ENCODE assay signal across 20 mouse cellular contexts in genomic region chr14:34033841-34034610, GRCm38 (mm10). TPM values are rescaled to one million over a fixed set of nuclear protein-coding genes. Genes with fewer than 3 reads are reported as not detected.
"Had no signal": no experiment of that assay in that cellular context is flagged by ENCODE, and none has a peak within 500 bp of the region (broad histone marks: within the 10 kb centered on the region; RNA-seq: fewer than 3 reads in every experiment).

No protein-coding gene starts in this region.

- H3K9me3 ChIP-seq: limb, embryonic 12.5 days; liver, embryonic 13.5 days; lung, embryonic 15.5 days; midbrain, embryonic 15.5 days; neural tube, embryonic 12.5 days had no signal

- DNase-seq: kidney, postnatal 10 days; kidney, postnatal 4 days; liver; liver, embryonic 13.5 days; liver, postnatal 0 days; lung, postnatal 14 days; thymus, postnatal 4 days had no signal

- ATAC-seq: liver, postnatal 0 days; midbrain, embryonic 15.5 days had no signal

- H3K27ac ChIP-seq: layer of hippocampus, adult 2 months; limb, embryonic 12.5 days; liver, embryonic 13.5 days; lung, embryonic 15.5 days; macrophage; midbrain, embryonic 15.5 days; neural tube, embryonic 12.5 days; stomach, postnatal 0 days had no signal

- H3K4me1 ChIP-seq: limb, embryonic 12.5 days; liver, embryonic 13.5 days; lung, embryonic 15.5 days; megakaryocyte, embryonic 14.5 days; midbrain, embryonic 15.5 days; neural tube, embryonic 12.5 days had no signal

- H3K27me3 ChIP-seq: limb, embryonic 12.5 days; liver, embryonic 13.5 days; lung, embryonic 15.5 days; megakaryocyte, embryonic 14.5 days; midbrain, embryonic 15.5 days; neural tube, embryonic 12.5 days had no signal

- H3K4me3 ChIP-seq: layer of hippocampus, adult 2 months; limb, embryonic 12.5 days; liver, embryonic 13.5 days; lung, embryonic 15.5 days; megakaryocyte, embryonic 14.5 days; midbrain, embryonic 15.5 days; neural tube, embryonic 12.5 days had no signal

- H3K4me2 ChIP-seq: limb, embryonic 12.5 days; liver, embryonic 13.5 days; lung, embryonic 15.5 days; midbrain, embryonic 11.5 days; midbrain, embryonic 15.5 days; neural tube, embryonic 12.5 days had no signal

- H3K36me3 ChIP-seq: limb, embryonic 12.5 days; liver, embryonic 13.5 days; lung, embryonic 15.5 days; midbrain, embryonic 15.5 days; neural tube, embryonic 12.5 days had no signal

- H3K9ac ChIP-seq: limb, embryonic 12.5 days; liver, embryonic 13.5 days; liver, postnatal 0 days; lung, embryonic 15.5 days; midbrain, embryonic 15.5 days; neural tube, embryonic 12.5 days had no signal

RNA-seq across cellular contexts. Expression of gene Gm5460, which starts 17.5 kb away (rescaled TPM):
- total RNA-seq: layer of hippocampus, adult 2 months; layer of hippocampus, postnatal 10 days; left cerebral cortex, postnatal 36 days; monocyte, adult 5-6 weeks; neutrophil, adult 5-6 weeks had no signal
- polyA plus RNA-seq: limb, embryonic 12.5 days; liver, embryonic 13.5 days; liver, postnatal 0 days; lung, embryonic 15.5 days; macrophage; midbrain, embryonic 11.5 days; midbrain, embryonic 15.5 days; neural tube, embryonic 12.5 days; stomach, postnatal 0 days had no signal

RNA-seq across cellular contexts. Expression of gene Antxrl, which starts 18.5 kb away (rescaled TPM):
- total RNA-seq: layer of hippocampus, adult 2 months; layer of hippocampus, postnatal 10 days; left cerebral cortex, postnatal 36 days; monocyte, adult 5-6 weeks; neutrophil, adult 5-6 weeks had no signal
- polyA plus RNA-seq: limb, embryonic 12.5 days; liver, embryonic 13.5 days; liver, postnatal 0 days; lung, embryonic 15.5 days; macrophage; midbrain, embryonic 11.5 days; midbrain, embryonic 15.5 days; neural tube, embryonic 12.5 days; stomach, postnatal 0 days had no signal

RNA-seq across cellular contexts. Expression of gene Gm30083, which starts 19.0 kb away (rescaled TPM):
- total RNA-seq: layer of hippocampus, adult 2 months; layer of hippocampus, postnatal 10 days; left cerebral cortex, postnatal 36 days; monocyte, adult 5-6 weeks; neutrophil, adult 5-6 weeks had no signal
- polyA plus RNA-seq: limb, embryonic 12.5 days; liver, embryonic 13.5 days; liver, postnatal 0 days; lung, embryonic 15.5 days; macrophage; midbrain, embryonic 11.5 days; midbrain, embryonic 15.5 days; neural tube, embryonic 12.5 days; stomach, postnatal 0 days had no signal

RNA-seq across cellular contexts. Expression of gene Anxa8, which starts 51.8 kb away (rescaled TPM):
- polyA plus RNA-seq: macrophage had no signal

RNA-seq across cellular contexts. Expression of gene Zfp488, which starts 55.5 kb away (rescaled TPM):
- total RNA-seq: monocyte, adult 5-6 weeks; neutrophil, adult 5-6 weeks had no signal
- polyA plus RNA-seq: liver, embryonic 13.5 days; liver, postnatal 0 days; lung, embryonic 15.5 days; macrophage; midbrain, embryonic 11.5 days had no signal
